Mouse (Mus musculus) intestine, embryonic 15.5 days (tissue): ENCODE results near the gene Nog. TPM values are rescaled to one million over a fixed set of nuclear protein-coding genes. Genes with fewer than 3 reads are reported as not detected.
A peak's percentile ranks its signal among the peaks of the same experiment; 100 is the strongest.

ENCODE experiments used
- ATAC-seq: fragments of 200-750 bp; cut with Nextera tagmentation; 2 replicates; pipeline ENCODE4 v1.8.0; 2017; ENCODE audit warnings: moderate TSS enrichment, moderate library complexity
- H3K27ac ChIP-seq: fragments of 300-500 bp; sonication (generic); 2 replicates; pipeline ENCODE4 v1.5.1; 2015; ENCODE audit warnings: mild to moderate bottlenecking, inconsistent platforms
- H3K27me3 ChIP-seq: fragments of 300-500 bp; sonication (generic); replicated peaks from 2 replicates; pipeline ENCODE4 v1.6.1; 2015; ENCODE audit warnings: inconsistent platforms
- H3K36me3 ChIP-seq: fragments of 300-500 bp; sonication (generic); 2 replicates; pipeline ENCODE4 v1.6.1; 2015; ENCODE audit warnings: inconsistent platforms
- H3K4me1 ChIP-seq: fragments of 300-500 bp; sonication (generic); replicated peaks from 2 replicates; pipeline ENCODE4 v1.6.1; 2015; ENCODE audit warnings: inconsistent platforms
- H3K4me2 ChIP-seq: fragments of 300-500 bp; sonication (generic); replicated peaks from 2 replicates; pipeline ENCODE4 v1.6.1; 2015; ENCODE audit warnings: mild to moderate bottlenecking, inconsistent platforms
- H3K4me3 ChIP-seq: fragments of 300-500 bp; sonication (generic); replicated peaks from 2 replicates; pipeline ENCODE4 v1.5.1; 2015; ENCODE audit warnings: inconsistent platforms
- H3K9ac ChIP-seq: fragments of 300-500 bp; sonication (generic); 2 replicates; pipeline ENCODE4 v1.6.1; 2015; ENCODE audit warnings: inconsistent platforms
- H3K9me3 ChIP-seq: fragments of 300-500 bp; sonication (generic); 2 replicates; pipeline ENCODE4 v1.6.1; 2016; ENCODE audit warnings: inconsistent platforms
- WGBS: fragments of 180-500 bp; shearing (Covaris S2); methylation state at CpG from one replicate; pipeline ENCODE4 v1.1.7; 2015; 5-methylcytosine and 5-hydroxymethylcytosine counted together
- polyA plus RNA-seq: library from polyadenylated mRNA; unstranded; fragments of >200 nt; fragmentation: Nextera tagmentation; extraction: Ambion mirVana; gene quantifications from 2 replicates; pipeline ENCODE4 v1.2.1, GENCODE M21; 2015

Gene Nog
- polyA plus RNA-seq: 2.6 and 2.7 TPM in 2 replicates

- WGBS: under 1% methylated on average over 84 of the region's 97 CpGs
- H3K4me1 ChIP-seq: peaks cover 22% of the 10 kb centered on the region
- H3K27me3 ChIP-seq: peaks cover 28% of the 10 kb centered on the region
- peak; percentile 55 for ATAC-seq
- H3K36me3 ChIP-seq: no peaks in the 10 kb centered on the region
- H3K4me2 ChIP-seq: peak within 1 kb of the TSS; percentile 99
- H3K9ac ChIP-seq: peak within 1 kb of the TSS; percentile 60
- H3K27ac ChIP-seq: peak within 1 kb of the TSS; percentile 84
- peak within 1 kb of the TSS; percentile 64 for H3K4me3 ChIP-seq
- no peaks in the 10 kb centered on the region for H3K9me3 ChIP-seq
Measured at GRCm38 (mm10) chr11:89302056-89302815, at the start of gene Nog. Gene Nog, minus strand, starts transcription at chr11:89302332.

GRCm38 (mm10) chr11:89340238-89340637, 38.1 kb upstream of the Nog start:
- H3K4me2 ChIP-seq: no peak overlapping the region
- no peak for ATAC-seq
- WGBS: 51% methylated on average over 12 of the region's 12 CpGs
- H3K9ac ChIP-seq: no peak overlapping the region
- no peaks in the 10 kb centered on the region for H3K27me3 ChIP-seq
- H3K4me1 ChIP-seq: no peaks in the 10 kb centered on the region
- no peak overlapping the region for H3K4me3 ChIP-seq
- H3K9me3 ChIP-seq: no peaks in the 10 kb centered on the region
- no peaks in the 10 kb centered on the region for H3K36me3 ChIP-seq
- no peak overlapping the region for H3K27ac ChIP-seq

- Histone ChIP-seq H3K4me1 (no peaks in the 10 kb centered on the region), H3K27me3 (no peaks in the 10 kb centered on the region), H3K4me3 (no peak overlapping the region), H3K4me2 (no peak overlapping the region), H3K36me3 (no peaks in the 10 kb centered on the region), H3K27ac (no peak overlapping the region), H3K9ac (no peak overlapping the region), H3K9me3 (no peaks in the 10 kb centered on the region)
- WGBS: 75% methylated on average over 8 of the region's 8 CpGs
- no peak for ATAC-seq
Measured at GRCm38 (mm10) chr11:89339783-89340182, 37.7 kb upstream of the Nog start.

- no peak overlapping the region for H3K4me3 ChIP-seq
- no peak overlapping the region for H3K9ac ChIP-seq
- H3K27ac ChIP-seq: no peak overlapping the region
- no peak for ATAC-seq
- H3K9me3 ChIP-seq: no peaks in the 10 kb centered on the region
- H3K4me1 ChIP-seq: no peaks in the 10 kb centered on the region
- no peak overlapping the region for H3K4me2 ChIP-seq
- H3K36me3 ChIP-seq: no peaks in the 10 kb centered on the region
- no peaks in the 10 kb centered on the region for H3K27me3 ChIP-seq
Measured at GRCm38 (mm10) chr11:89337910-89338309, 35.8 kb upstream of the Nog start.

GRCm38 (mm10) chr11:89327089-89327881, 25.2 kb upstream of the Nog start:
- WGBS: 61% methylated on average over 11 of the region's 11 CpGs
- no peak overlapping the region for H3K4me3 ChIP-seq
- H3K36me3 ChIP-seq: no peaks in the 10 kb centered on the region
- no peaks in the 10 kb centered on the region for H3K4me1 ChIP-seq
- H3K4me2 ChIP-seq: no peak overlapping the region
- no peak overlapping the region for H3K27ac ChIP-seq
- H3K27me3 ChIP-seq: no peaks in the 10 kb centered on the region
- H3K9me3 ChIP-seq: no peaks in the 10 kb centered on the region
- ATAC-seq: no peak
- no peak overlapping the region for H3K9ac ChIP-seq

GRCm38 (mm10) chr11:89321775-89322174, 19.6 kb upstream of the Nog start:
- peaks cover 4% of the 10 kb centered on the region; the same call in 1 of the 2 replicates for H3K4me1 ChIP-seq
- H3K27ac ChIP-seq: no peak overlapping the region
- no peak overlapping the region for H3K9ac ChIP-seq
- H3K36me3 ChIP-seq: no peaks in the 10 kb centered on the region
- WGBS: 86% methylated on average over 2 of the region's 2 CpGs
- no peak overlapping the region for H3K4me3 ChIP-seq
- H3K27me3 ChIP-seq: no peaks in the 10 kb centered on the region
- H3K4me2 ChIP-seq: no peak overlapping the region
- H3K9me3 ChIP-seq: no peaks in the 10 kb centered on the region
- ATAC-seq: no peak

- peaks cover 4% of the 10 kb centered on the region; the same call in 1 of the 2 replicates for H3K4me1 ChIP-seq
- H3K9ac ChIP-seq: no peak overlapping the region
- no peak overlapping the region for H3K4me3 ChIP-seq
- H3K27me3 ChIP-seq: no peaks in the 10 kb centered on the region
- no peak for ATAC-seq
- H3K36me3 ChIP-seq: no peaks in the 10 kb centered on the region
- no peaks in the 10 kb centered on the region for H3K9me3 ChIP-seq
- H3K27ac ChIP-seq: no peak overlapping the region
- no peak overlapping the region for H3K4me2 ChIP-seq
- 35% methylated on average over 6 of the region's 6 CpGs for WGBS
Measured at GRCm38 (mm10) chr11:89319675-89320074, 17.5 kb upstream of the Nog start.

GRCm38 (mm10) chr11:89318324-89318723, 16.2 kb upstream of the Nog start:
- H3K4me3 ChIP-seq: no peak overlapping the region
- no peaks in the 10 kb centered on the region for H3K36me3 ChIP-seq
- no peaks in the 10 kb centered on the region for H3K9me3 ChIP-seq
- 0 out of 2 replicates have a peak overlapping the region, but pooled peaks have one; percentile 40 for H3K27ac ChIP-seq
- no peak overlapping the region for H3K9ac ChIP-seq
- H3K27me3 ChIP-seq: no peaks in the 10 kb centered on the region
- H3K4me1 ChIP-seq: peaks cover 4% of the 10 kb centered on the region; the same call in 1 of the 2 replicates
- WGBS: 28% methylated on average over 8 of the region's 8 CpGs
- H3K4me2 ChIP-seq: peak overlapping the region; percentile 17; the same call in 1 of the 2 replicates
- ATAC-seq: no peak; the same call in 1 of the 2 replicates

GRCm38 (mm10) chr11:89317757-89318156, 15.6 kb upstream of the Nog start:
- Histone ChIP-seq H3K27ac (no peak overlapping the region), H3K9me3 (no peaks in the 10 kb centered on the region), H3K9ac (no peak overlapping the region), H3K36me3 (no peaks in the 10 kb centered on the region), H3K27me3 (no peaks in the 10 kb centered on the region), H3K4me2 (no peak overlapping the region), H3K4me3 (no peak overlapping the region), H3K4me1 (peaks cover 4% of the 10 kb centered on the region; the same call in 1 of the 2 replicates)
- WGBS: 64% methylated on average over 3 of the region's 3 CpGs
- ATAC-seq: no peak

- ATAC-seq: peak; percentile 59
- Histone ChIP-seq H3K9me3 (no peaks in the 10 kb centered on the region), H3K4me2 (no peak overlapping the region), H3K4me1 (peaks cover 10% of the 10 kb centered on the region), H3K27ac (no peak overlapping the region), H3K9ac (no peak overlapping the region), H3K36me3 (no peaks in the 10 kb centered on the region), H3K4me3 (no peak overlapping the region), H3K27me3 (no peaks in the 10 kb centered on the region)
- WGBS: 52% methylated on average over 5 of the region's 5 CpGs
Measured at GRCm38 (mm10) chr11:89314374-89314773, 12.2 kb upstream of the Nog start.

GRCm38 (mm10) chr11:89312378-89312777, 10.2 kb upstream of the Nog start:
- Histone ChIP-seq H3K27me3 (no peaks in the 10 kb centered on the region), H3K4me3 (no peak overlapping the region), H3K36me3 (no peaks in the 10 kb centered on the region), H3K4me1 (peaks cover 7% of the 10 kb centered on the region), H3K9ac (no peak overlapping the region), H3K27ac (peak overlapping the region; percentile 14; the same call in 1 of the 2 replicates), H3K9me3 (no peaks in the 10 kb centered on the region), H3K4me2 (no peak overlapping the region)
- peak; percentile 43; the same call in 1 of the 2 replicates for ATAC-seq
- 26% methylated on average over 3 of the region's 3 CpGs for WGBS

- no peak overlapping the region for H3K27ac ChIP-seq
- 72% methylated on average over 11 of the region's 11 CpGs for WGBS
Measured at GRCm38 (mm10) chr11:89310217-89310616, 8.1 kb upstream of the Nog start.

More at GRCm38 (mm10) chr11:89310217-89310616, 8.1 kb upstream of the Nog start:
- H3K9me3 ChIP-seq: no peaks in the 10 kb centered on the region
- ATAC-seq: no peak
- H3K4me2 ChIP-seq: no peak overlapping the region
- H3K4me1 ChIP-seq: peaks cover 7% of the 10 kb centered on the region
- no peaks in the 10 kb centered on the region for H3K36me3 ChIP-seq
- H3K27me3 ChIP-seq: no peaks in the 10 kb centered on the region
- no peak overlapping the region for H3K4me3 ChIP-seq
- no peak overlapping the region for H3K9ac ChIP-seq
